Mouse (Mus musculus): ENCODE measurements around the gene Dnaja3.

Gene Dnaja3

GRCm38 (mm10) chr16:4639831-4640237 lies at the start of gene Dnaja3, which contains the start of gene Vasn:
Gene Dnaja3, plus strand, starts transcription at chr16:4639989.
Gene Vasn, plus strand, starts transcription at chr16:4639941.
- peak; percentile 46 for DNase-seq (ENCODE audit: low read depth, low spot score)

- DNase-seq (ENCODE audit: low read depth, low spot score): no peak
Measured at GRCm38 (mm10) chr16:4590236-4590635, 49.6 kb upstream of the Dnaja3 start.

- DNase-seq (ENCODE audit: low read depth, low spot score): peak; percentile 41
Measured at GRCm38 (mm10) chr16:4592909-4593875, 46.6 kb upstream of the Dnaja3 start.

DNA sequence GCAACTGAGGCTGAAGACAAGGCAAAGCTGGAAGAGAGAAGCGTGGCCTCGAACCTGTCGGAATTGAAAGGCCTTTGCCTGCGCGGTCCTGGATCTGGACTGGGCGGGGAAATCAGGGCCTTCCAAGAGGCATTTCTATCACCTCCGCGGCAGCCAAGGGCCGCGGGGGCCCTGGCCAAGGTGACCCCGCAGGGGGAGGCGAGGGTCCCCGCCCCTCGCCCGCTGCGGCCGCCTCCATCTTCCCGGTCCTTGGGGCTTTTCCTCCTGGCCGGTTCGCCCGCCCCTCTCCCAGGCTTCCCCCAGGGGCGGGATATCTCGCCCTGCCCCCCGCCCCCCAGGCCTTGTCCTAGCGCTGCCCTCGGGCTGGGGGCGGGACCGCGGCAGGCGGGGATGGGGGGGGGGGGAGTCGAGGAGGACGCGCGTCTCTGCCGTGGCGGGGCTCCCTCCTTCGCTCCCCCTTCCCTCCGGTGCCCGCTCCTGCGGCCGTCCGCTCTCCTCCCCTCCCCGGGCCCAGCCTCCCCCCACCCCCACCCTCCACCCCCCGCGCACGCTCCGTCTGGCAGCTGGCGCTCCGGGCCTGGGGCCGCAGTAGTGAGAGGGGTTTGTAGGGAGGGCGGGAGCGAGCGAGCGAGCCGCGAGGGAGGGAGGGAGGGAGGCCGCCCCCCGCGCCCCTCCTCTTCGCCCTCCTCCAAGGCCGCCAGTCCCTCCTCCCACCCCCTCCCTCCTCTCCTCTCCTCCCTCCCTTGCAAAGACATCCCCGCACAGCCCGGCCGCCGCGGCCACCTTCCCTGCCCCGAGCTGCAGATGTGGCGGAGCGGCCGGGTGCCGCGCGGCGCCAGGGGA lies 45.6 kb upstream of the Dnaja3 start, which contains the start of gene Glis2:
Glis2 (plus strand) TSS at position 743 of the 843 bp plus-strand sequence.
- DNase-seq (ENCODE audit: low read depth, low spot score): peak; percentile 27

DNA sequence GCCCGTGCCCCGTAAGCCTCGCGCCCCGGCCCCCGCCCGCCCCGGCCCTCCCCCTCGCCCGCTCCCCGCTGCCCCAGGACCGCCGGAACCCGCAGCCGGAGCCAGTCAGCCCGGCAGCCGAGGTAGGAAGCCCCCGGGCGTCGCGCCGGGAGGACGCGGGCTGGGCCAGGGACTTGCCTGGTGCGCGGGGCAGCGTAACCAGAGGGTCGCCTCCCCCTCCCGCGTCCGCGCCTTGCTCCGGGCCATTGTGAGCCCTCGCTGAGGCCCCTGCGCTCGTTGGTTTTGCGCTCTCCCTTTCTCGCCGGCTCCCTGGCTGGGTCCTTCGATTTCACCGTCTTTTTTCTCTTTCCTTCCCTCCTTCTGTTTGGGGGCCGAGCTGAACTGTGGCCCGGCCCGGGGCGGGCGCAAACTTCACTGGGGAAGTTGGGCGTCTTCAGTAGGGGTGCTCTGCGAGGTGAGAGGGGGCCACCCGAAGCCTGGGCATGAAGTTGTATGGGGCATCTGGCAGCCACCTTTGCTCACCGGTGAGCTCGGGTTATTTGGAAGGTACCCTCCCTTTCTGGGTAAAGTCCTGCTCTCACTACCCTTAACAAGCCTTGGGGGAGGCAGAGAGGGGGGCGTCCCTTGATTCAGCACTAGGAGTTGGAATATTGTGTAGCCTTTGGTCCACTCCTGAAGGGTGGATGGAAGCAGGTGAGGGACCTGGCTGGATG lies 44.8 kb upstream of the Dnaja3 start:
- DNase-seq (ENCODE audit: low read depth, low spot score): no peak

GRCm38 (mm10) chr16:4595527-4595963 lies 44.2 kb upstream of the Dnaja3 start:
- DNase-seq (ENCODE audit: low read depth, low spot score): no peak

DNA sequence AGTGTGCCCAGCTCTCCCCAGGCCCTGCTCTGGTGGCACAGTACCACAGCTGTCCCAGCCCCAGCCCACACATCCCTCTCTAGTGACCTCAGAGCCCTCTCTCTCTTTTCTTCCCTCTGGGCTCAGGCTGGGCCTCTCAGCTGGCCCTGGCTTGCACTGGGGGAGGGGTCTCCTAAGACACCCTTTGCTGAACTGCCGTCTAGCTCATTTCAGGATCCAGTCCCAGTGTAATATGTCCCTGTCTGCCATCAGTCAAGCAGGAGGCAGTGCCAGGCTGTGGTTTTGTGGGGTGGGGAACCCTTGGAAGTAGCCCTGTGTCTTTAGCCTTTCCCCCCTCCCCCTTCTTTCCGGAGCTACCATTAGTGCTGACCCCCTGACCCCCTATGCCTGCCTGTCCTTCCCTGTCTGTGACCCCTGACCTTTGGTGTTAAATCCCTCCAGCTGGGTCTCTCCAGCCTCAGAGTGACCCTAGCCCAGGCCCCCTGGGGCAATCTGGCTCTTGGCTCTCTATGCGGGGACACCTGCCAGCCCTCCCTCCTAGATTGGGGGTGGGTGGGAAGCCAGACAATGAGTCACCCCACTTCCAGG lies 43.6 kb upstream of the Dnaja3 start:
- DNase-seq (ENCODE audit: low read depth, low spot score): no peak

DNA sequence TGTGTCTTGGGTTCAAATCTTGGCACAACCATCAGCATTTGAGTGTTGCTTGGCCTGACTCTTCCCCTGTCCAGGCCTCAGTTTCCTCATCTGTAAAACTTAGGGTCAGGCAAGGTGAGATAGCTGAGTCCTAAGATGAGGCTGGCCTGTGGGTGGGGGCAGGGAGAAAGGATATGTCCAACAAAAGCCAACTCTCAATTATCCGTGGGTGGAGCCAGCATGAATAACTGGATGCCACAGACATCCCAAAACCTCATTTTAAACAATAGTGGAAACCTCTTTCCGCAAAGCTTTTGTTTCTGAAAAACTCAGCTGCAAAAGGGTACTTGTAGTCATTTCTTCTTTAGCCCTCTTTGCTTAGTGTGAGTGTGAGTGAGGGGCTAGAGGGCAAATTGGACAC lies 43.0 kb upstream of the Dnaja3 start:
- DNase-seq (ENCODE audit: low read depth, low spot score): no peak

- no peak for DNase-seq (ENCODE audit: low read depth, low spot score)
Measured at GRCm38 (mm10) chr16:4597296-4597695, 42.5 kb upstream of the Dnaja3 start.

GRCm38 (mm10) chr16:4598041-4598440 lies 41.7 kb upstream of the Dnaja3 start:
- no peak for DNase-seq (ENCODE audit: low read depth, low spot score)

DNA sequence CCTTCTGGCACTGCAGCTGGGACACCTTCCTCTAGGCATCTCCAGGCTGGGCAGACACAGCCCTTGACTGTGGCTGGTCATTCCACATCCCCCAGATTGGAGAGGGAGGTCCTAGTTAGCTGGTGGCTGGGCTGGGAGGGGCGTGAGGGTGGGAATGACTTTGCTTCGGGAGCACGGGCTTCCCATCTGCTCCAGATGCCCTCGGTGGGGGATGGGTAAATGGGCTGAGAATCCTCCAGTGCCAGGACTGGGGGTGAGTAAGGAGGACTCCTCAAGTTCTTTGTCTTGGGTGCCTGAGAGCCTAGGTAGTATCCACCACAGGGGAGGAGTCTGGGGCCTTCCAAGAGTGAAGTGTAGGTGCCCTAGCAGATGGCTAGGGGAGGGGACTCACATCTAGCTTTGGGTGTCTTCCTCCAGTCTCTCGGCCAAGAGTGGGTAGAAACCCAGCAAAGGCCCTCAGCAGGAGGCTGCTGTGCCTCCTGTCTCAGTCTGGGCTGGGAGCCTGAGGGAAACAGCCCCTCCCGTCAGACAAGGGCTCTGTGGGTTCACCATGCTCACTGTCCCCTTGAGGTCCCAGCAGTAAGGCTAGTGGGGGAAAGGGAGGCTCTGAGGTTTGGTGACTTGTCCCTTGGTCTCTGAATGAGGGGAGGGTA lies 40.8 kb upstream of the Dnaja3 start:
- no peak for DNase-seq (ENCODE audit: low read depth, low spot score)

GRCm38 (mm10) chr16:4599616-4600015 lies 40.2 kb upstream of the Dnaja3 start:
- no peak for DNase-seq (ENCODE audit: low read depth, low spot score)

DNA sequence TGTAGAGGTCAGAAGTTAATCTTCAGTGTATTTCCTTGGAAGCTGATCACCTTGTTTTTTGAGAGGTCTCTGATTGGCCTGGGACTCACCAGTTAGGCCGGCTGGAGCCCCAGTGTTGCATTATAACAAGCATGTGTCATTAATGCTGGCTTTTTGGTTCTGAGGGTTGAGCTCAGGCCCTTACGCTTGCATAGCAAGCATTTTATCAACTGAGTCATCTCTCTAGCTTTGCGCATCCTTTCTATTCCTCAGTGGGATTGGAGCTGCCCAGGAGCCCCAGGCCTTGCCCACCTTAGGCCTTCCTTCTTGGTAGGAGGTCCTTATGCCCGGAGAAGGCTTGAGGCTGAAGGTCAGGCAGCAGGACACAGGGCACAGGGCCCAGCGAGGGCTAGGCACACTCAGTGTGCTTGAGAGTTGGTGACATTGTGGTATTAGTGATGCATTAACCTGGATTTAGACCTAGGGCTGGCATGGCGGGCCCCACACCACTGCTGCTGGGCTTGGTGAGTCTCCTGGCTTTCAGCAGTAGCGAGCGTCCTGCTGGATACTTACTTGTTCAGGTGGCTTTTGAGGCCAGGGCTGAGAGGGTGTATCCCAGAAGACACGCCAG lies 39.0 kb upstream of the Dnaja3 start:
- DNase-seq (ENCODE audit: low read depth, low spot score): no peak

GRCm38 (mm10) chr16:4602189-4602588 lies 37.6 kb upstream of the Dnaja3 start:
- no peak for DNase-seq (ENCODE audit: low read depth, low spot score)

GRCm38 (mm10) chr16:4602766-4603452 lies 36.9 kb upstream of the Dnaja3 start:
- no peak for DNase-seq (ENCODE audit: low read depth, low spot score)

DNA sequence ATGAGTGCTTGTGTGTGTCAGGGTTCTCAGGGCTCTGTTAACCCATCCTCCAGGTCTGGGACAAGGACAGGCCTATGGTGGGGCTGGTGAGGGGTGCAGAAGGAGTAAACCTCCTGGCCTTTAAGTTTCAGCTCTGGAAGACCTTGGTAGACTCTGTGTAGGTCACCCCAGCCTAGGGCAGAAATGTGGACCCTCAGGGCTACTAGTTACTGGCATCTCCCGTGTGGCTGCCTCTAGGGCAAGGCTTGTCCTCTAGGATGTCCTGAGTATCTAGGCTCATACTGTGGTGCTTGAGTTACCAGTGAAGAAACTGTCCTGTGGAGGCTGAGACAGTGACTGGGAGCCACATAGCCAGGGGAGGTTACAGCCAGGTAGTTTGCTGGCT lies 36.3 kb upstream of the Dnaja3 start:
- no peak for DNase-seq (ENCODE audit: low read depth, low spot score)

GRCm38 (mm10) chr16:4604293-4604837 lies 35.4 kb upstream of the Dnaja3 start:
- no peak for DNase-seq (ENCODE audit: low read depth, low spot score)

DNA sequence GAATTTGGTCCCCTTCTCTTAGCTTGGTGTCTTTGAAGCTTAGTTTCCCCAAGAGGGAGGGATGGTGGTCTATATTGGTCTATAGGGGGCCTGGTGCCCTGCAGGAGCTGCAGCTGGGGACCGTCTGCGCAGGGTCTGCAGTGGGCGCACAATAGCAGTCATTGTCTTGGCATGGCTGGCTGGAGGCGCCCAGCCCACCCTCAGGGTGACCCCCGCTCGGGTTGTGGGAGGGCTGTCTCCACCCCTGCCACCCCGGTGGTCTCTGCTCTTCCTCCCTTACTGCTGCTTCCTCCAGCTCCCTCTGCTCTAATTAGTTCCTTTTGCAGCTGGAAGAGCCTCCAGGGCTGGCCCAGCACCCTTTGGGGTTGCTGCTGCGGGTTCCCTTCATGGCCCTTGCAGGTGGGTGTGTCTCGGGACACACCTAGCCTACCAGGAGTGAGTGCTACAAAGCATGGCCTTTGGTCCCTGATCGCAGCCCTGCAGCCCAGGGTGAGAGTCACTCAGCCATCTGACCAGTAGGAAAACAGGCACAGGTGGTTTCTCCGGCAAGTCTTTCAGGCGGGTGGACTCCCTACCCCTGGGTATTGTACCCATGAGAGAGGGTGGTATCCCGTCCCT lies 34.2 kb upstream of the Dnaja3 start:
- DNase-seq (ENCODE audit: low read depth, low spot score): no peak

Measured in telencephalon, adult 2 months (tissue).